Mouse (Mus musculus) MEL (cell line): ENCODE data around the gene Cd68.
A peak's percentile ranks its signal among the peaks of the same experiment; 100 is the strongest.

Source experiments
- BHLHE40 ChIP-seq: IDR thresholded peaks from 2 replicates; pipeline ENCODE4 v1.6.1; 2012; ENCODE audit warnings: low read depth, mild to moderate bottlenecking, inconsistent platforms, low read length, improper control_type of control experiment, borderline replicate concordance
- CTCF ChIP-seq, 3 experiments: IDR thresholded peaks in 2 of 3; conservative IDR thresholded peaks in 1 of 3; 2 replicates each; pipeline ENCODE4 v1.5.1; 2011 to 2012; ENCODE audit warnings: low read length in 3 of 3, low read depth in 2 of 3, mild to moderate bottlenecking in 2 of 3, improper control_type of control experiment in 1 of 3, inconsistent platforms in 1 of 3, mixed read lengths in 1 of 3, moderate library complexity in 1 of 3; ENCODE audit not compliant: control insufficient read depth in 1 of 3, insufficient read depth in 1 of 3, poor library complexity in 1 of 3, severe bottlenecking in 1 of 3
- EP300 ChIP-seq, 2 experiments: IDR thresholded peaks; 2 replicates each; pipeline ENCODE4 v1.6.1; 2011; ENCODE audit warnings: improper control_type of control experiment in 2 of 2, low read length in 2 of 2, low read depth in 1 of 2, mild to moderate bottlenecking in 1 of 2
- GATA1 ChIP-seq: IDR thresholded peaks from 2 replicates; pipeline ENCODE4 v1.6.1; 2011; ENCODE audit warnings: low read depth, low read length, improper control_type of control experiment
- POLR2A ChIP-seq, 2 experiments: IDR thresholded peaks; 2 replicates each; pipeline ENCODE4 v1.6.1; 2011 to 2012; ENCODE audit warnings: low read length in 2 of 2, mild to moderate bottlenecking in 2 of 2, control low read depth in 1 of 2, improper control_type of control experiment in 1 of 2, low read depth in 1 of 2, moderate library complexity in 1 of 2; ENCODE audit not compliant: control insufficient read depth in 1 of 2, insufficient read depth in 1 of 2, poor library complexity in 1 of 2
- RAD21 ChIP-seq: IDR thresholded peaks from 2 replicates; pipeline ENCODE4 v1.6.1; 2011; ENCODE audit warnings: mild to moderate bottlenecking, low read depth, low read length, improper control_type of control experiment
- RCOR1 ChIP-seq: IDR thresholded peaks from 2 replicates; pipeline ENCODE4 v1.6.1; 2012; ENCODE audit warnings: low read depth, mild to moderate bottlenecking, inconsistent platforms, low read length, improper control_type of control experiment
- SMC3 ChIP-seq: IDR thresholded peaks from 2 replicates; pipeline ENCODE4 v1.6.1; 2011; ENCODE audit warnings: low read depth, low read length, improper control_type of control experiment
- TCF12 ChIP-seq: IDR thresholded peaks from 2 replicates; pipeline ENCODE4 v1.6.1; 2014; ENCODE audit warnings: low read depth, mild to moderate bottlenecking, inconsistent platforms, low read length, improper control_type of control experiment, moderate library complexity
- USF1 ChIP-seq: IDR thresholded peaks from 2 replicates; pipeline ENCODE4 v1.6.1; 2014; ENCODE audit warnings: low read depth, mild to moderate bottlenecking, inconsistent platforms, low read length, improper control_type of control experiment, moderate library complexity
- USF2 ChIP-seq, 2 experiments: IDR thresholded peaks; 2 replicates each; pipeline ENCODE4 v1.6.1; 2011 to 2012; ENCODE audit warnings: improper control_type of control experiment in 2 of 2, low read length in 2 of 2, borderline replicate concordance in 1 of 2, inconsistent platforms in 1 of 2, low read depth in 1 of 2, mild to moderate bottlenecking in 1 of 2; ENCODE audit not compliant: insufficient read depth in 1 of 2
- ZKSCAN1 ChIP-seq: IDR thresholded peaks from 2 replicates; pipeline ENCODE4 v1.6.1; 2012; ENCODE audit warnings: low read depth, mild to moderate bottlenecking, inconsistent platforms, low read length, improper control_type of control experiment, moderate library complexity
- ZMIZ1 ChIP-seq: IDR thresholded peaks from 2 replicates; pipeline ENCODE4 v1.6.1; 2012; ENCODE audit warnings: low read depth, mild to moderate bottlenecking, inconsistent platforms, low read length, improper control_type of control experiment, moderate library complexity

- peak; percentile 94 for TF ChIP-seq RAD21
- peak; percentile 88 for TF ChIP-seq SMC3
- TF ChIP-seq CTCF (IDR thresholded peaks at IDR 0.05 in 2 of 3, conservative IDR thresholded peaks at IDR 0.05 in 1 of 3; ENCODE audit: control insufficient read depth in 1 of 3, insufficient read depth in 1 of 3, low read depth in 2 of 3, low read length in 3 of 3, poor library complexity in 1 of 3, severe bottlenecking in 1 of 3), result peak; percentile 95 to 98 (median 96)
- no peak for TF ChIP-seq ZKSCAN1
- no peak for TF ChIP-seq RCOR1
- TF ChIP-seq TCF12, result no peak
- TF ChIP-seq POLR2A (IDR thresholded peaks at IDR 0.05; ENCODE audit: control insufficient read depth in 1 of 2, insufficient read depth in 1 of 2, low read depth in 1 of 2, low read length in 2 of 2, poor library complexity in 1 of 2), result no peak
- peak; percentile 30; the same call in 1 of the 2 replicates for TF ChIP-seq GATA1
- no peak for TF ChIP-seq USF1
- no peak for TF ChIP-seq ZMIZ1
- no peak for TF ChIP-seq USF2 (IDR thresholded peaks at IDR 0.05; ENCODE audit: borderline replicate concordance in 1 of 2, insufficient read depth in 1 of 2, low read depth in 1 of 2, low read length in 2 of 2)
- no peak for TF ChIP-seq BHLHE40
- TF ChIP-seq EP300 (IDR thresholded peaks at IDR 0.05; ENCODE audit: low read depth in 1 of 2, low read length in 2 of 2), result no peak
Observed at GRCm38 (mm10) chr11:69682840-69683533, 17.0 kb upstream of the Cd68 start.
